Mouse (Mus musculus): Measurements from ENCODE around the gene Usp18.

GRCm38 (mm10) chr6:121238209-121238608 is 7.5 kb upstream of the Usp18 start:
- TF ChIP-seq CTCF (conservative IDR thresholded peaks at IDR 0.05; ENCODE audit: insufficient read depth, insufficient read length, low read depth, low read length): no peak
- TF ChIP-seq POLR2A (IDR thresholded peaks at IDR 0.05; ENCODE audit: low read depth, low read length): no peak

Measured in kidney, adult 2 months (tissue).